Mouse (Mus musculus) lung, postnatal 36 days (tissue): ENCODE measurements around the gene Bid.
"Not testable (repeated sequence)": the region's sequence is repeated elsewhere in the genome, so short reads cannot be mapped to it uniquely, and the experiment has no call there.

Source experiments
- DNase-seq: peaks from one replicate; pipeline ENCODE4 v3.0.0; 2022; ENCODE audit warnings: mixed read lengths

The Bid gene

GRCm38 (mm10) chr6:120934176-120934575, 17.5 kb upstream of the Bid start:
- no peak for DNase-seq

- no peak for DNase-seq
Measured at GRCm38 (mm10) chr6:120933670-120934069, 17.0 kb upstream of the Bid start.

GRCm38 (mm10) chr6:120932597-120932996, 15.9 kb upstream of the Bid start:
- DNase-seq, result no peak

GRCm38 (mm10) chr6:120930450-120931306, 14.0 kb upstream of the Bid start:
- DNase-seq, result no peak

- DNase-seq, result no peak
Measured at GRCm38 (mm10) chr6:120929421-120929820, 12.8 kb upstream of the Bid start.

DNA sequence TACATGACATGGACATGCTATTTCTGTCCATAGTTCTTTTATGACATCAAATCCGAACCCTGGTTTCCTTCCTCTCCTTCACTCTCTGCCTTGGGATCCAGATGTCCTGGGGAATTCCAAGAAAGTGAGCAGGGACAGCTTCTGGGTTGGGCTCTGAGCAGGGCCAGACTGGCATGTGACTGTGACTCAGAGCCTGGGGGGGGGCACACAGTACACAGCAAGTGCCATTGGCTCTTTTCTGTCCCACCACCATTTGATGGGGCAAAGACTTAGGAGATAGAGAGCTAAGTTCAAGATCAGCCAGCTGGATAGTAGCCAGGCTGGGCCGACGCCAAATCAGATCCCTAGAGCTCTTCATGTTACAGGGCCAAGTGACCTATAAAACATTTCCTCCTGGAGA, 11.1 kb upstream of the Bid start:
- DNase-seq, result peak; percentile 63

- no peak for DNase-seq
Measured at GRCm38 (mm10) chr6:120926880-120927279, 10.2 kb upstream of the Bid start.

- DNase-seq, result not testable (repeated sequence)
Measured at GRCm38 (mm10) chr6:120924791-120925321, 8.2 kb upstream of the Bid start.

GRCm38 (mm10) chr6:120917975-120918374, 1.3 kb upstream of the Bid start:
- no peak for DNase-seq

DNA sequence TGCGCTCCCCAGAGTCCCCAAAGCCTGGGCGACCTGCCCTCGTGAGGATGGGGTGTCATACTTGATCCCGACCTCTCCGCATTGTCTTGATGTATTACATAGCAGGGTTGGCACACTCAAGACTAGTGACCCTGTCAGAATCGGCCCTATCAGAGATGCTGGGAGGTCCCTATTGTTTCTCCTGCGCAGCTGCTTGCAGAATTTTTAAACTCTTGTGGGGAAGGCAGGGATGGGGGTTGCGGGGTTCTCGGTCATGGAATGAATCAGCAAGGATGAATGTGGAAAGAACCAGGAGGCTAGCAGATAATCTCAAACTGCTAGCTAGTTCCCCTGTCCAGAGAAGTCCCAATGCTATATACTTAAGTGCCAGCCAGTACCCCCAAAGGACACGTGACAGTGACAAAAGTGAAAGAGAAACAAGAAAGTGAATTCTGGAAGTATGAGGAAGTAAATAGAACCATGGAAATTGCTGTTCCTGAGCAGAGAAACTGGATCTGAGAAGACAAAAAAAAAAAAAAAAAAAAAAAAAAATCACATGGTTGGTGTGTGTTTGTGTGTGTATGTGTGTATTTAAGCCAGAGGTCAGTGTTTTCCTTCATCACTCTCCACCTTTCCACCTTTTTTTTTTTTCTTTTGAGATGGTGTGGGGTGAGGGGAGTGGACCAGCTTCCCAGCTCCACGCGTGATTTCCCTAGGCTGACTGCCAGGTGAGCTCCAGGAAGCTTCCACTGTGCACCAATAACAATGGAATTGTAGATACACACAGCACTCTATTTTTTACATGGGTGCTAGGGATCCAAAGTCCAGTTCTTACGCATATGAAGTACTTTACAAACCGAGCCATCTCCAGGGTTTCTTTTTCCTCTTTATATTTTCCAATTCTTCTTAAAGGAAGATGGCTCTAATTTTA, 574 bp upstream of the Bid start:
- peak; percentile 65 for DNase-seq

GRCm38 (mm10) chr6:120915649-120915975, 1.0 kb downstream of the Bid start:
- no peak for DNase-seq

DNA sequence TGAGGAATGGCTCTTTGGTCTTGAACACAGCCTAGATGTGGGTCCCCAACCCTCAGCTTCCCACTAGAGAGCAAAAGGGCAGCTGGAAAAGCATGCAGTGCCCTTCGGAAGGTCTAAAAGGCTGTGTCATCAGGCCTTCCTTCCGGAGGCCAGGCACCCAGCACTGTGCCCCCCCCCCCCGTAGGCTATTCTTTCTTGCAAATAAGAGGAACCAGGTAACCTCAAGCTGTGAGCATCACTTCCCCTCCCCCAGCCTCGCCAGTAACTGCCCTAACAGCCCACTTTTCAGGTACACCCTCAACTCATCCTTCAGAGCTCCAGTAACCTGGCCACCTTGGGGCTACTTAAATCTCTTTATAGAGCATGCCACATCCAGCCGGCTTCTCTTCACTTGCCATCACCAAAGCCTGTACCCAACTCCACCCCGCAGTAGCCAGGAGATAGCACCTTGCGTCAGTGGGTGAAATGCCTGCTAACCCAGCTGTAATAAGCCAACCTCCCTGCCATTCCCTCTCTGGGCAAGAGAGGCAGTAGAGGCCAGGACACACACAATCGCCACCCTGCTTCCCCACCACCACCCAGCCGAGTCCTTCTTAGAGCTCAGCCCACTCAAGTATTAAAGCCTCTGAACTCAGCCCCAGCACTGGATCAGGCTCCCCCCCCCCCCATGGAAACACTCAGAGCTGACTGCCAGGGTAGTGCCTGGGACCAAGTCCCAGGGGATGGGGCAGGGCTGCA, 1.6 kb downstream of the Bid start:
- peak; percentile 63 for DNase-seq

DNA sequence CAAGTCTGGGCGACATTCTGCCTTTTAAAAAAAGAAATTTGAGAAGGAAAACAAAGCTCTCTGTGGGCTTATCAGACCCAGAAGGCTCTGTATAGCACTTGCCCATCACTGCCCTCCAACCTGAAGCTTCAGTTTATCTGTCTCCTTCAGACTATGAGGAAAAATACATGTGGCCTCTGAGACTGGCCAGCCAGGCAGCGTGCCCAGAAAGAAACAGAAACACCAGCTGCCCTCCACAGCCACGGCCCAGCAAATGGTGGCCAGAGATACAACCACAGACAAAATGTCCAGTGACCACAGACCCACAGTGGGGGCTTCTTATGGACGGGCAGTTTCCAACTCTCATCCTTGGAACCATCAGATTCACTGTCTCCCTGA, 2.1 kb downstream of the Bid start:
- DNase-seq, result no peak

DNA sequence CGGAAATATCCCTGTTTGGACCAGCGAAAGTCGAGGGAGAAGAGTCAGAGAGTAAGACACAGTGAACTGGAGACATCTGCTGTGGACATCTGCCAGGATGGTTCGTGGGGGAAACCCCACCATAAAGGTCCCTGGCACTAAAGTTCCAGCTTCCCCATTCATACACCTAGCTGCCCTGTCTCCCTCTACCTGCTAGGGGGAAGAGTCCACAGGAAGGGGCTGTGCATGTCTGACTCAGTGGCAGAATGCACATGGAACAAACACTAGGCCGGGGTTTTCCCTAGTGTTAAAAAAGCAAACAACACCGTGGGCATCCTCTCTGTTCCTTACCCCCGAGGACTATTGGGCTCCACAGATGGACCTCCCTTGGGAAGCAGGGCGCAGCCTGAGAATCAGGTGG, 2.9 kb downstream of the Bid start:
- DNase-seq, result no peak

DNA sequence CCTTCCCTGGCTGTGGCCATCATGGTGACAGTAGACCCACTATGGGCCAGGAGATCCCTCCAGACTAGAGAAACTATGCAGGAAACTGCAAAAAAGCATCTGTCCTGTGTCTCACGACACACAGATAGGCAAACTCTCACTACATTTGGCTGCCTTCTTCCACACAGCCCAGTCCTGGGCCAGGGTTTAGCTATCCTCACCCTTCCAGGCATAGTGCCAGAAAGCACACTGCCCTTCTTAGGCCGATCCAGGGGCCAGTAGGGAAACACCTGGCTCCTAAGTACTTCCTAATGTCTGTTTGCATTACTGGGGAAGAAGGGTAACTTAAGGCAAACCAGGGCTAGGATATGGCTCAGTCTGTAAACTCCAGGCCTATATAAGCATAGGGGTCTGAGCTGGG, 3.7 kb downstream of the Bid start:
- DNase-seq, result no peak

- peak; percentile 58 for DNase-seq
Measured at GRCm38 (mm10) chr6:120911213-120912007, 5.2 kb downstream of the Bid start.

- no peak for DNase-seq
Measured at GRCm38 (mm10) chr6:120909501-120909900, 7.2 kb downstream of the Bid start.

- not testable (repeated sequence) for DNase-seq
Measured at GRCm38 (mm10) chr6:120907876-120908597, 8.6 kb downstream of the Bid start.

- no peak for DNase-seq
Measured at GRCm38 (mm10) chr6:120906521-120906920, 10.1 kb downstream of the Bid start.

- no peak for DNase-seq
Measured at GRCm38 (mm10) chr6:120905111-120905510, 11.5 kb downstream of the Bid start.

GRCm38 (mm10) chr6:120903961-120904360, 12.7 kb downstream of the Bid start:
- no peak for DNase-seq
